8 mouse cellular contexts compared by ENCODE assay signal in genomic region chr5:25082542-25082941, GRCm38 (mm10). TPM values are rescaled to one million over a fixed set of nuclear protein-coding genes. Genes with fewer than 3 reads are reported as not detected.
A peak's percentile ranks its signal among the peaks of the same experiment; 100 is the strongest.
DNase-seq lines count a peak whose midpoint lies in the region; TF ChIP-seq lines count a peak whose summit lies in the region.

No protein-coding gene starts in this region.

- no peak overlapping the region for H3K27ac ChIP-seq in gastrocnemius, adult 2 months
- no peak overlapping the region for H3K27ac ChIP-seq in thymus, adult 2 months (ENCODE audit: control insufficient read depth, insufficient read depth, low read length)
- H3K27ac ChIP-seq in embryonic fibroblast, embryonic 13.5 days (ENCODE audit: insufficient read depth, low read length), result no peak overlapping the region

- WGBS in thymus, adult 2 months, result 57% methylated on average over 2 of the region's 2 CpGs

- DNase-seq in gastrocnemius, adult 2 months, result peak; percentile 45
- DNase-seq in gastrocnemius, postnatal 10 days, result no peak
- peak; percentile 32 for DNase-seq in thymus, adult 2 months
- DNase-seq in thymus, adult 18-20 months, result no peak
- peak; percentile 78 for DNase-seq in lung, postnatal 10 days
- no peak for DNase-seq in urinary bladder, postnatal 10 days (ENCODE audit: low spot score)
- no peak for DNase-seq in frontal cortex, adult 2 months (ENCODE audit: extremely low spot score in 1 of 2, low spot score in 1 of 2)

- no peak for TF ChIP-seq POLR2A in thymus, adult 2 months (IDR thresholded peaks at IDR 0.05; ENCODE audit: control insufficient read depth, extremely low read depth, insufficient read depth, low read length, poor library complexity)
- no peak for TF ChIP-seq POLR2A in embryonic fibroblast, embryonic 13.5 days (IDR thresholded peaks at IDR 0.05; ENCODE audit: low read depth, low read length)

- H3K4me1 ChIP-seq in thymus, adult 2 months (replicated peaks; ENCODE audit: control insufficient read depth, insufficient read depth, low read length), result peaks cover 12% of the 10 kb centered on the region
- no peaks in the 10 kb centered on the region for H3K4me1 ChIP-seq in embryonic fibroblast, embryonic 13.5 days (ENCODE audit: control insufficient read depth, insufficient read depth, low read length)

- intact Hi-C loops in gastrocnemius, adult 2 months (cut with DNase I), result loop anchor here (5.0 kb wide), 1 partner anchor 60 kb away; no protein-coding TSS in a partner anchor

- no peaks in the 10 kb centered on the region for H3K36me3 ChIP-seq in thymus, adult 2 months (ENCODE audit: control insufficient read depth, insufficient read depth, low read length)

- no peaks in the 10 kb centered on the region for H3K27me3 ChIP-seq in thymus, adult 2 months (ENCODE audit: control insufficient read depth, insufficient read depth, low read length)

- peak; percentile 69 for TF ChIP-seq CTCF in gastrocnemius, adult 2 months (IDR thresholded peaks at IDR 0.05)
- no peak for TF ChIP-seq CTCF in thymus, adult 2 months (IDR thresholded peaks at IDR 0.05; ENCODE audit: borderline replicate concordance, control insufficient read depth, extremely low read depth, insufficient read depth, low read length, poor library complexity)
- TF ChIP-seq CTCF in embryonic fibroblast, embryonic 13.5 days (IDR thresholded peaks at IDR 0.05; ENCODE audit: borderline replicate concordance, insufficient read depth, low read length), result peak; percentile 41; the same call in 1 of the 2 replicates

- H3K4me3 ChIP-seq in gastrocnemius, adult 2 months, result no peak overlapping the region
- H3K4me3 ChIP-seq in thymus, adult 2 months (ENCODE audit: control insufficient read depth, insufficient read depth, low read length), result no peak overlapping the region
- H3K4me3 ChIP-seq in embryonic fibroblast, embryonic 13.5 days (ENCODE audit: insufficient read depth, low read length), result no peak overlapping the region

RNA-seq across cellular contexts. Expression of gene Prkag2, which starts 17.9 kb away (rescaled TPM):
- total RNA-seq in gastrocnemius, adult 2 months (2021), result 10 to 100 TPM; 10.7 to 11.0 TPM
- total RNA-seq in gastrocnemius, postnatal 10 days (2021), result 10 to 100 TPM; 12.3 to 20.6 TPM
- polyA plus RNA-seq in thymus, adult 2 months (2012; rRNA removed), result 21.4 and 23.5 TPM in 2 replicates
- 36.2 and 39.6 TPM in 2 replicates for polyA plus RNA-seq in embryonic fibroblast, embryonic 13.5 days (2011; ENCODE audit: insufficient read length, low read depth, missing spikeins)
- 109 and 121 TPM in 2 replicates for polyA plus RNA-seq in frontal cortex, adult 2 months (2012; rRNA removed)

Comparison
In these comparisons a context has a peak if more than half of its experiments do, and no peak if none do; other contexts are left out.
1. DNase-seq: peak in gastrocnemius, adult 2 months (single experiment), thymus, adult 2 months (single experiment) and lung, postnatal 10 days (single experiment); none in gastrocnemius, postnatal 10 days (single experiment), thymus, adult 18-20 months (0 of 2), urinary bladder, postnatal 10 days (single experiment) and frontal cortex, adult 2 months (0 of 2).